Mouse (Mus musculus): ENCODE measurements around the gene Optc. TPM values are rescaled to one million over a fixed set of nuclear protein-coding genes. Genes with fewer than 3 reads are reported as not detected.

Gene Optc
- polyA plus RNA-seq, 1 experiment from 2014 or later = 3.6 TPM

DNA sequence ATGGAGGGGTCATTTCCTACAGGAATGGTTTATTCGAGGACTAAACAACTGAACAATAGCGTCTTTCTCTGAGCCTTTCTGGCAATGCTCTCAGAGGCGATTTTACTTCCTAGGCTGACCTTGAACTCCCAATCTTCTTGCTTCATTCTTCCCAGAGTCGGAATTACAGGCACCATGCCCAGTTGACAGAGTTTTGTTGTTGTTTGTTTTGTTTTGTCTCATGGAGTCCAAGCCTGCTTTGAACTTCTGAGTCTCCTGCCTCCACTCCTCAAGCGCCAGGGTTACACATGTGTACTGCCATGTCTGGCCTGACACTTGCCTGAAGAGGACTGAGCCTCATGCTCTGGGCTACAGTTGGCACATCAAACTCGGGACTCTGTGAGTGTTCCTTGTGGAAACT is 5.2 kb upstream of the Optc start:
- Histone ChIP-seq H3K9me3 (no peaks in the 10 kb centered on the region), H3K4me3 (no peak overlapping the region), H3K27me3 (ENCODE audit: insufficient read depth, poor library complexity, severe bottlenecking) (peaks cover 35% of the 10 kb centered on the region), H3K36me3 (no peaks in the 10 kb centered on the region), H3K4me1 (replicated peaks) (peaks cover 26% of the 10 kb centered on the region), H3K27ac (no peak overlapping the region)
- WGBS = 78% methylated on average over 6 of the region's 6 CpGs
- DNase-seq (ENCODE audit: low spot score) = no peak

GRCm38 (mm10) chr1:133911456-133911855 is 3.7 kb upstream of the Optc start:
- no peak overlapping the region for H3K4me3 ChIP-seq
- DNase-seq (ENCODE audit: low spot score) = peak; percentile 71
- peaks cover 49% of the 10 kb centered on the region for H3K27me3 ChIP-seq (ENCODE audit: insufficient read depth, poor library complexity, severe bottlenecking)
- H3K4me1 ChIP-seq (replicated peaks) = peaks cover 29% of the 10 kb centered on the region
- 25% methylated on average over 4 of the region's 4 CpGs for WGBS
- H3K27ac ChIP-seq = no peak overlapping the region; the same call in 1 of the 2 replicates
- H3K36me3 ChIP-seq = no peaks in the 10 kb centered on the region
- no peaks in the 10 kb centered on the region for H3K9me3 ChIP-seq

GRCm38 (mm10) chr1:133911008-133911407 is 3.2 kb upstream of the Optc start:
- WGBS = 70% methylated on average over 4 of the region's 4 CpGs

GRCm38 (mm10) chr1:133910108-133910507 is 2.3 kb upstream of the Optc start:
- DNase-seq (ENCODE audit: low spot score) = no peak
- H3K4me1 ChIP-seq (replicated peaks) = peaks cover 33% of the 10 kb centered on the region
- H3K27me3 ChIP-seq (ENCODE audit: insufficient read depth, poor library complexity, severe bottlenecking) = peaks cover 58% of the 10 kb centered on the region
- H3K36me3 ChIP-seq = no peaks in the 10 kb centered on the region
- H3K27ac ChIP-seq = no peak overlapping the region
- H3K4me3 ChIP-seq = no peak overlapping the region
- no peaks in the 10 kb centered on the region for H3K9me3 ChIP-seq
- 85% methylated on average over 7 of the region's 7 CpGs for WGBS

More at GRCm38 (mm10) chr1:133911008-133911407, 3.2 kb upstream of the Optc start:
- DNase-seq (ENCODE audit: low spot score) = no peak
- Histone ChIP-seq H3K4me1 (replicated peaks) (peaks cover 33% of the 10 kb centered on the region), H3K27me3 (ENCODE audit: insufficient read depth, poor library complexity, severe bottlenecking) (peaks cover 52% of the 10 kb centered on the region), H3K27ac (peak overlapping the region; percentile 12; the same call in 1 of the 2 replicates), H3K9me3 (no peaks in the 10 kb centered on the region), H3K36me3 (no peaks in the 10 kb centered on the region), H3K4me3 (no peak overlapping the region)

DNA sequence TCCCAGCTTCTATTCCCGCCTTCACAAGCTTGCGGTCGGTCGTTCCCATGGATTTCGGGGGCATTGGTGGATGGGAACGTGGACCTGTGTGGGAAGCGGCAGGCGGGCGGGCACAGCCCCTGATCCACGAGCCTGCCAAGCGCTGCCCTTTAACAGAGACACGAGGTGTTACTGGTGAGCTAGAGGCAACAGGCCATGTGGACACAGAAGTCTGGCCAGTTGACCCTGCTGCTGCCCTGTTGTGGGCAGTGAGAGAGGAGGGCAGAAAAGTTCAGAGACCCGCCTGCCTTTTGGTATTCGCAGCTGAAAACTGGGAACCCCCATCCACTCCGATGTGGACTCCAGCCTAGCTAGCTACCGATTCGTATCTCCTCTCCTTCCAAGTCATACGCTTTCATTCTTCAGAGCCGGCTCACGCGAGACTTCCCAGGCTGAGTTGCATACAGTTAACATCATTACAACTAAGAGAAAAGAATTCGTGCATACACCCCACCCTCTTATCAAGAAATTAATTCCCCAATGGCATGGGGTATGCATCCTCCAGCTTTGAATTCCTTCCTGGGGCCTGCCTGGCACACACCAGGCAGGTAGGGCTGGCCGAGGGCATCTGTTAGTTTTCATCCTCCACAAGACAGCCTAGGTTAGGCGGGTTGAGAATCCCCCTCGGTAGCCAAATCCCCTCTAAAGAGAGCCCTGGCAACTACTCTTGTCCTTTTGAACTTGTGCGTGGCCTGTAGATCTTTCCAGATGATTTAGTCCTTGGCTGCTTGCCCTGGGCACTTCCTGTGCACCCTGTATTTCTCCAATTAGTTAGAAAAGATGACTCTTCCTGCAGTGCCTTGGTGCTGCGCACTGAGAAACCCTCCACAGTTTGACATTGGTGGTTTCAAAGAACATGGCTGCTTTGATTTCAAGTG is 1.1 kb upstream of the Optc start:
- DNase-seq (ENCODE audit: low spot score) = no peak
- Histone ChIP-seq H3K4me3 (peak overlapping the region; percentile 60), H3K9me3 (no peaks in the 10 kb centered on the region), H3K27ac (peak overlapping the region; percentile 88), H3K27me3 (ENCODE audit: insufficient read depth, poor library complexity, severe bottlenecking) (peaks cover 58% of the 10 kb centered on the region), H3K4me1 (replicated peaks) (peaks cover 33% of the 10 kb centered on the region), H3K36me3 (no peaks in the 10 kb centered on the region)
- WGBS = 19% methylated on average over 27 of the region's 27 CpGs

DNA sequence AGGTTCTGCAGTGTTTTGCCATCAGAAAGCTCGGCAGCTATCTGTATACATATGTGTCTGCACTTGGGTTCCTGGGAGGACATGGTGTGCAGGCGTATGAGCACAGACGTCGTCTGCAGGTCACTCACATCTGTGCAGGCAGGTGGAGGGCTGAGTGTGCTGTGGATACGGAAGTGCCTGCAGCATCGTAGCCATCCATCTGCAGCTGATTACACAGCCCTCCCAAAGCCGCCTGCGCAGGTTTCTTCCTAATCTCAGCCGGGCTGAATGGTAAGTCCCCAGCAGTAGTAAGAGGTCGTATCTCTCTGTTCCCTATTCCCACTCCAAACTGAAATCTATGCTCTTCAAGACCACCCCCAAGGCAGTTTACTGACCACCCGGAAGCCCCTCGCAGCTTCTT is 1.4 kb downstream of the Optc start:
- Histone ChIP-seq H3K27ac (peak overlapping the region; percentile 88), H3K4me3 (0 out of 2 replicates have a peak overlapping the region, but pooled peaks have one; percentile 2), H3K4me1 (replicated peaks) (peaks cover 36% of the 10 kb centered on the region), H3K27me3 (ENCODE audit: insufficient read depth, poor library complexity, severe bottlenecking) (peaks cover 61% of the 10 kb centered on the region), H3K9me3 (no peaks in the 10 kb centered on the region), H3K36me3 (no peaks in the 10 kb centered on the region)
- DNase-seq (ENCODE audit: low spot score) = no peak
- 63% methylated on average over 12 of the region's 12 CpGs for WGBS

DNA sequence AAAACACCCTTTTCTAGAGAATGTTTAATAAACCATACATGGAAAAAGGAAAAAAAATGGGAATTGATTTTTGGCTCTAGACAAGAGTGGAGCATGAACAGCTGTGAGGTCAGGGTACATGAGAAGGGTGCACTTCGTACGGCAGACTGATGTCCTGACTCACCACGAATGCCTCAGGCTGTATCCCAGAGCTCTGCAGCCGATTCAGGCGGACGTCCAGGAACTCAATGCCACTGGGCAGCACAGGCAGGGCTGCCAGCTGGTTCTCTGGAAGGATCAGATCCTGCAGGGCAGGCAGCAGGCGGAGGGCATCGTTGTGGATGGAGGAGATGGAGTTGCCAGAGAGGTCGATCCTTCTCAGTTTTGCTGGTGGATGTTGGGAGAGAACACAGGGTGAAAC is 7.0 kb downstream of the Optc start:
- peaks cover 19% of the 10 kb centered on the region for H3K27me3 ChIP-seq (ENCODE audit: insufficient read depth, poor library complexity, severe bottlenecking)
- 0 out of 2 replicates have a peak, but pooled peaks cover 11% of the 10 kb centered on the region for H3K4me1 ChIP-seq (replicated peaks)
- no peaks in the 10 kb centered on the region for H3K9me3 ChIP-seq
- no peak overlapping the region for H3K4me3 ChIP-seq
- no peak for DNase-seq (ENCODE audit: low spot score)
- 83% methylated on average over 9 of the region's 9 CpGs for WGBS
- H3K36me3 ChIP-seq = no peaks in the 10 kb centered on the region
- H3K27ac ChIP-seq = no peak overlapping the region

GRCm38 (mm10) chr1:133899043-133899542 is 8.7 kb downstream of the Optc start:
- no peak overlapping the region for H3K4me3 ChIP-seq
- 0 out of 2 replicates have a peak overlapping the region, but pooled peaks have one; percentile 12 for H3K27ac ChIP-seq
- no peaks in the 10 kb centered on the region for H3K9me3 ChIP-seq
- 83% methylated on average over 9 of the region's 9 CpGs for WGBS
- H3K36me3 ChIP-seq = no peaks in the 10 kb centered on the region
- 0 out of 2 replicates have a peak, but pooled peaks cover 11% of the 10 kb centered on the region for H3K4me1 ChIP-seq (replicated peaks)
- H3K27me3 ChIP-seq (ENCODE audit: insufficient read depth, poor library complexity, severe bottlenecking) = peaks cover 14% of the 10 kb centered on the region
- no peak for DNase-seq (ENCODE audit: low spot score)

DNA sequence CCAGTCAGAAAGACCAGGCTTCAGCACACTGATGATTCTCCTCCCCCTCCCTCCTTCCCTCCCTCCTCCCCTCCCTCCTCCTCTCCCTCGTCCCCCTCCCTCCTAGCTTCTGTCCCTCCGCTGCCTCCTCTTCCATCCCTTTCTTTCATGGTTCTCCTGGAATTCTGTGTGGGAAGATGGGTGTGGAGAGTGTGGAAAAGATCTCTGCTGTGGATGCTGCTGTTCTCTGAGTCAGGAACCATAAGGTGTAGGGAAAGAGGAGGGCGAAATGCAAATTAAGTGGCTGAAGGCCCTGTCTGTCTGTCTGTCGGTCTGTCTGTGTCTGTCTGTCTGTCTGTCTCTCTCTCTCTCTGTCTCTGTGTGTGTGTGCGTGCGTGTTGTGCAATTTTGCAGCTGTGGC is 10.5 kb downstream of the Optc start:
- no peak overlapping the region for H3K27ac ChIP-seq
- 77% methylated on average over 6 of the region's 6 CpGs for WGBS

DNA sequence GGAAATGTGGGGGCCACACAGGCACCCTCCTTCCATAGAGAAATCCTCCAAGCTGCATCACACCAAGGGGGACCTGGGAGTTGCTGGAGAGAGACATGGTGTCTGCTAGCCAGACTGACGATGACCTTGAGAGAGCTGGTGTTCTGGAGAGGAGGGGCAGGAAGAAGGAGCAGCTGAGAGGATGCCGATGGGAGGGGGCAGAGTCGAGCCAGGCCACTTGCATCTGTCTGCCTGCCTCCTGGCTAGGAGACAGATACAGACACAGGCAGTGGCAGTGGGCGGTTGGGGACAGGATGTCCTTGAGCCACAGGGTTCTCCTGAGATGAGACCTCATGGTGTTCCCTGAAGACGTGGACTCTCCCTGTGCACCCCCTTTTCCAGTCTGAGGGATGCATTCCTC is 16.3 kb downstream of the Optc start:
- peaks cover 39% of the 10 kb centered on the region for H3K27me3 ChIP-seq (ENCODE audit: insufficient read depth, poor library complexity, severe bottlenecking)
- peak overlapping the region; percentile 66 for H3K27ac ChIP-seq
- H3K36me3 ChIP-seq = no peaks in the 10 kb centered on the region
- peak; percentile 40 for DNase-seq (ENCODE audit: low spot score)
- H3K9me3 ChIP-seq = no peaks in the 10 kb centered on the region
- H3K4me3 ChIP-seq = no peak overlapping the region
- 17% methylated on average over 5 of the region's 5 CpGs for WGBS
- H3K4me1 ChIP-seq (replicated peaks) = peaks cover 73% of the 10 kb centered on the region

More for the DNA sequence above, 10.5 kb downstream of the Optc start:
- Histone ChIP-seq H3K4me3 (no peak overlapping the region), H3K4me1 (replicated peaks) (peaks cover 22% of the 10 kb centered on the region), H3K9me3 (no peaks in the 10 kb centered on the region), H3K36me3 (no peaks in the 10 kb centered on the region), H3K27me3 (ENCODE audit: insufficient read depth, poor library complexity, severe bottlenecking) (peaks cover 11% of the 10 kb centered on the region)
- DNase-seq (ENCODE audit: low spot score) = no peak

DNA sequence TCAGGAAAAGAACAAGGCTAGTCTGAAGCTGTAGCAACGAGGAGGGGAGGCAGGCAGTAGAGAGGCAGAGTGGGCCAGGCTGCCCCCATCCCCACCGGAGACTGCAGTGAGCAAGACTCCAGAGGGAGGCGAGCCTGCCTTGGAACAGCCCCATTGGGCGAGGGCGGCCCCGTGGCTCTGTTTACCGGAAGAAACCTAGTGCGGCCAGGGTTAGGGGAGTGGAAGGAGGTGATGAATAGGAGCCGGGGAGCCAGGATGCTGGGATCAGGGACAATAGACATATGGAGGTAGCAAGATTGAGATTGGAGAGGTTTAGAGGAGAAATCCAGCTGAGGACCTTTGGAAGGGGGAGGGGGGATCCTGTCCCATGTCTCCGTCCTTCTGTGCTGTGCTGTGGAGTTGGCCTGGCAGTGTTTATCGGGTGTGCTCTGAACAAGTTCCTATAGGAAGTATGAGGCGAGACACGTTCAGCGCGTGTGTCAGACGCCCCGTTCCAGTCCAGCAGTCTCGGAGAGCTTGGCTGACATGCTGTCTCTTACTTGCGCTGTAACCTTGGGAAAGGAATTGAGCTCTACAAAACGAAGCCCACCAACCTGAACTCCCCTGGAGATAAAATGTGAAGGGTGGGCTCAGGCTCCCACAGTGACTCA is 17.7 kb downstream of the Optc start:
- Histone ChIP-seq H3K4me1 (replicated peaks) (peaks cover 83% of the 10 kb centered on the region), H3K9me3 (no peaks in the 10 kb centered on the region), H3K4me3 (peak overlapping the region; percentile 39), H3K36me3 (no peaks in the 10 kb centered on the region), H3K27me3 (ENCODE audit: insufficient read depth, poor library complexity, severe bottlenecking) (peaks cover 46% of the 10 kb centered on the region), H3K27ac (peak overlapping the region; percentile 75)
- 14% methylated on average over 20 of the region's 20 CpGs for WGBS
- peak; percentile 48 for DNase-seq (ENCODE audit: low spot score)

- WGBS = 80% methylated on average over 5 of the region's 5 CpGs
- Histone ChIP-seq H3K4me3 (no peak overlapping the region), H3K27me3 (ENCODE audit: insufficient read depth, poor library complexity, severe bottlenecking) (peaks cover 46% of the 10 kb centered on the region), H3K4me1 (replicated peaks) (peaks cover 96% of the 10 kb centered on the region), H3K36me3 (no peaks in the 10 kb centered on the region), H3K27ac (peak overlapping the region; percentile 76), H3K9me3 (no peaks in the 10 kb centered on the region)
- no peak for DNase-seq (ENCODE audit: low spot score)
Measured at GRCm38 (mm10) chr1:133887538-133888250, 20.1 kb downstream of the Optc start.
